Mouse (Mus musculus): Measurements from ENCODE around the gene Tada3. TPM values are rescaled to one million over a fixed set of nuclear protein-coding genes. Genes with fewer than 3 reads are reported as not detected.

Tada3 gene
- total RNA-seq, 2 experiments from 2014 or later, result 51.0 to 58.4 TPM

DNA sequence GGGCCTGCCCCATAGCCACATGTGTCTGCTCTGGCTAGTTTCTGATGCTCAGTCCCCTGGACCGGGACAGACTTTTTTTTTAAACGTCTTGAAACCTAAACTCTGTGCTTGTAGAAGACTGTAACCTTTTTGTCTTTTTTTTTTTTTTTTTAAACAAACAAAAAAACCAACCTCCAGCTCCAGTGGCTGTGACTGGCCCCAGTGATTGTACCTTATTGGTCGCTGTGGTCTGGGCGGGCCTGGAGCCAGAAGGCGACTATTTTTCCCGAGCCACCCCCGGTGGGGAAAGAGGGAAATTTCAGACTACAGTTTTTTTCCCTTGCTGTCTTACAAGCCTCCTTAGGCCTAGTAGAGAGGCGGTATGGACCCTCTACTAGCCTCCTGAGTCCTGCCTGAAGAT, 11.3 kb upstream of the Tada3 start, which contains the start of gene Ttll3:
TSS of gene Ttll3 (plus strand) at position 301 of the 400 bp plus-strand sequence.
- DNase-seq (ENCODE audit: low spot score in 2 of 2), result no peak

DNA sequence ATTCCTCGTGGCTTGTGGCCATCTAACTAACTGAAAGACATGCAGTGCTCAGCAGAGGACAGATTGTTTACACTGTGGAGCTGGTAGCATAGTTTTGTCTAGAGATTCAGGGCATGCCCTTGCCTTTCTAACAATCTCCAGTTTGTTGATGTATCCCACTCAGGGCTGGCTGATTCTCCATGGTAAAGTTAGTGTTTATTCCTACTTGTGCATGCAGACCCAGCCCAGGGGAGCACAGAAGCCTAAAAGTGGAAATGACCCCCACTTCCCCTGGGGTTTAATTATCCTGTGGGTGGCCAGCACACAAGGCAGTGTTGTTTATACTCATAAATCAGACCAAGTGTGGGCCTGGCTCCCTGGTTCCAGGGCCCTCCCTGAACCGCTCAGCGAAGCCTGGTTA, 8.3 kb upstream of the Tada3 start:
- no peak for DNase-seq (ENCODE audit: low spot score in 2 of 2)

DNA sequence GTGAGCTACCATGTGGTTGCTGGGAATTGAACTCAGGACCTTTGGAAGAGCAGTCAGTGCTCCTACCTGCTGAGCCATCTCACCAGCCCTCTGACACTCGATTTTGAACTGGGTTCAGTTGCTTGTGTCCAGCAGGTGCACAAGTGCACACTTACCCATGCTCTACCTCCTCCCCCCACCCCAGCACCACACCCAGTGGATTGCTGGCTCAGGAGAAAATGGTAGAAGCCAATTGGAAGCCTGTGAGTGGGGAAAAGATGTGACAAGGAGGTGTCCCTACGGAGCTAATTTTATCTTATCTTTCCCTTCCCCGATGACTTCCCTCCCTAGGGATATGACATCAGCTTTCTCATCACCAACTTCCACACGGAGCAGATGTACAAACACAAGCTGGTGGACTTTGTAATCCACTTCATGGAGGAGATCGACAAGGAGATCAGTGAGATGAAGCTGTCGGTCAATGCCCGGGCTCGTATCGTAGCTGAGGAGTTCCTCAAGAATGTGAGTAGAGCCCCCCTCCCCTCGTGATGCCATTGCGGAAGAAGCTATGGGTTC, 7.6 kb upstream of the Tada3 start:
- DNase-seq (ENCODE audit: low spot score in 2 of 2), result no peak

DNA sequence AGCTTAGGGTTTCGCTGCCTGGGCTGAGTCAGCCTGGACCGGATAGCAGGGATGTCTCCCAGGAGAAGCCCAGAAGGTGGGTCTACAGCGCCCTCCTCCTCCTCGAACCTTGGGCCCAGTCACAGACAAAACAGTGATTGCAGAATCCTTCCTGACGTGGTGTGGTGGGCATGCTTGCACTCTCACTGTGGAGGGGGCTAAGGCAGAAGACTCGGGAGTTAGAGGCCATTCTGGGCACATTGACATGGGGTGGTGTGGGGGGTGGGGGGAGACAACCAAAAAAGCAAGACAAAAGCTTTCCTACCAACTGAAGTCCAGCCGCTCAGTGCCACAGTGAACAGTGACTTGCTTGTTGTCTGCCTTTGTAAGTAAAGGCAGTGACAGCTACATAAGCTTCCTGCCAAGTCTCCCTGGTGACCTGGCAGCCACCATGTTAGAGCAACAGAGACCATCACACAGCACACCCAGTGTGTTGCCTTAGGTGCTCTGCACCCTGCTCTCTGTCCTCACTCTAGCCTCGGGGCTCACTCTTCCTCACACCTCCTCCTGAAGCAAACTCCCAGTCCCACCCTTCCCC, 6.8 kb upstream of the Tada3 start:
- DNase-seq (ENCODE audit: low spot score in 2 of 2), result peak; percentile 45 to 53

- DNase-seq (ENCODE audit: low spot score in 2 of 2), result no peak
Observed at GRCm38 (mm10) chr6:113380480-113380879, 2.8 kb upstream of the Tada3 start.

DNA sequence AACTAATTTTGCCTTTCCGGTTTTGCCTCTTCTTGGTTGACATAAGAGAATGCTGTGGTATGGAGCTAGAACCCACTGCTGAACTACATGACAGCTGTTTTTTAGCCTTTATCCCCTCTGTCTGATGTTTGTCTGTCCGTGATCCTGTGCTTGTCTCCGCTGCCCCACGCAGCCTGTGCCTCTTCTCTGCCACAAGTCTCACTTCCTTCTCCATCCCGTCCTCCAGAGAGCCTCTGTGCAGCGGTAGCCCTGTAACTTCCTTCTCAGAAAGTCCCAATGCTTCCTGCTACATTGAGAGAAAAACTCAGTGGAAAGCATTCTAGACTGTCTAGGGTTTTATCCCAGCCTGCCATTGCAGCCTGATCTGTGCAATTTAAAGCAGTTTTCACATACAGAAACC, 1.6 kb upstream of the Tada3 start:
- DNase-seq (ENCODE audit: low spot score in 2 of 2), result no peak

- DNase-seq (ENCODE audit: low spot score in 2 of 2), result no peak
Observed at GRCm38 (mm10) chr6:113377172-113377495, 549 bp downstream of the Tada3 start.

DNA sequence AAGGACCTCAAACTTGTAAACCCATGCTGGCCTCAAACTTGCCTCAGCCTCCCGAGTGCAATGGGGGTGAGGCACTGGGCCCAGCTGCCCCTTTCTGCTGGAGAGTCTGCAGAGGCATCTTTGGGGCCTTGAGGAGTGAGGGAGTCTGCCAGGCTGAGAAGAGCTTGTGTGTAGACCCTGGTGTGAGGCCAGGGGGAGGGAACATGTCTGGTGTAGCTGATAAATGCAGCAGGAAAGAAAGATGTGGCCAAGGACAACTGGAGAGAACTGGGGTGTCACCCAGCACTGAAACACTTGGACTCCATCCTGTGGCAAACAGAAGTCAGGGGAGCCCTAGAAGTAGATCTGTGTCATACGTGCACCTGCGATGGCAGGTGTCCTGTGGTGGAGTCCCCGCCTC, 4.2 kb downstream of the Tada3 start:
- no peak for DNase-seq (ENCODE audit: low spot score in 2 of 2)

DNA sequence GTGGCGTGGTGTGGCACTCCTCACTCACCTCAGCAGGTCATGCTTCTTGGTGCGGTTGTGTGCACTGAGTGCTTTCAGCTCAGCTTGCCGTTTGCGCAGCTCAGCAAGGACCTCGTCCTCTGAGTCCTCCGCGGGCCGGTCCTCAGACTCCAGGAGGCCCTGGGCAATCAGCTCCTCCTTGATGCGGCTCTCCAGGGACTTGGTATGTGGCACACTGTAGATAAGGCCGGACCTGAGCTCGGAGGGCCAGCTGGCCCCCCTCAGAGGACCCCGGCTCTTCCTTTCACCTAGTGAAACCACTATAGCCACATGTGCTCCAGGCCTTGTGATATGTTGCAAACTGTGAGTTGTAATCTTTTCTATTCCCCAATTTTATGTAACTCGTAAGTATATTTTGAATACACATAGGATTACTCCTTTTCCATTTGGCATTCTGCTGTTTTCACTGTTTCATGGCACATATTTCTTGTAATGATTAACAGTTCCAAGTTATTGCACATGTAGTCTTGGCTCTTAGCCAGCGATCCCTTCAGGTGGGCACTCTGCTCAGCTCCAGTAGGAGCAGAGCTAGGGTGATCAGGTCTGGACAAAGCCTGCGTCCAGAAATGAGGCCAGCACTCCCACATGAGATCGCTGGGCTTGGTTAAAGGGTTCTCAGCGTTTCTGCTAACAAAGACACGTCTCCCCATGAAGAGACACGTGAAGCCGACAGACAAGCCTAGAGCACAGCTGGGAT, 7.3 kb downstream of the Tada3 start:
- no peak for DNase-seq (ENCODE audit: low spot score in 2 of 2)

- no peak for DNase-seq (ENCODE audit: low spot score in 2 of 2)
Observed at GRCm38 (mm10) chr6:113368577-113368976, 9.1 kb downstream of the Tada3 start.

DNA sequence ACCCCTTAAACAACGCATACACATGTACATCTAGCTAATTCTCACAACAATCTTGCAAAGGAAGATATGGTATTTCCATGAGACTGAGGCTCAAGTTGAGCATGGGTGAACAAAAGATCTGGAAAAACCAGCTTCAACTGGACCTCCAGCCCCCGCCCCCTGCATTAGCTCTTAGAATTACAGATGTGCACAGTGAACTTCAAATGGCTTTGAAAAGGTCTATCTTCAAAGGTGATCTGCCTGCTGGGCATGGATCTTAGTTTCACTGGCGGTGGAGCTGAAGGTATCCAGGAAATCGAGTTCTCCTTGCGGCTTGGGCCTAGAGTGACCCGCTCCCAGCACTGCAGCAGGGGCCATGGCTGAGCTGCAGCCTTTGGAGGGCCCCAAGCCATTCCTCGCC, 9.6 kb downstream of the Tada3 start:
- no peak for DNase-seq (ENCODE audit: low spot score in 2 of 2)

- DNase-seq (ENCODE audit: low spot score in 2 of 2), result no peak
Observed at GRCm38 (mm10) chr6:113367574-113367973, 10.1 kb downstream of the Tada3 start.

DNA sequence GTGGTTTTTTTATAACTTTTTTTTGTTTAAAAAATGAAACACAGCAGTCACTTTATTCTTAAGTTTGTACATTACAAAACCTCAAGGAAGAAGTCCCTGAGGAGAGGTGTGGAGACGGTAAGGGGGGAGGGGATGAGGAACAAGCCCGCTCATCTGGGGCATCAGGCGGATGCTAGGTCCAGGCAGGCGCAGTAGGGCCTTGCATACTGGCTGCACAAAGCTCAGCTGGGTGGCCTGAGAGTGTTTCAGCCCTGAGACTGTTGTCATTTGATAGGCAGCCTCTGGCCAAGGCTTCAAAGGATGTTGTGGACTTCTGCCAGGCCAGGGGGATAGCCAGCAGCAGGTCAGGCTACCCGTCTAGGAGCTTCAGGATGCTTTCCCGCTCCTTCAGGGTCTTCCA, 11.0 kb downstream of the Tada3 start:
- no peak for DNase-seq (ENCODE audit: low spot score in 2 of 2)

DNA sequence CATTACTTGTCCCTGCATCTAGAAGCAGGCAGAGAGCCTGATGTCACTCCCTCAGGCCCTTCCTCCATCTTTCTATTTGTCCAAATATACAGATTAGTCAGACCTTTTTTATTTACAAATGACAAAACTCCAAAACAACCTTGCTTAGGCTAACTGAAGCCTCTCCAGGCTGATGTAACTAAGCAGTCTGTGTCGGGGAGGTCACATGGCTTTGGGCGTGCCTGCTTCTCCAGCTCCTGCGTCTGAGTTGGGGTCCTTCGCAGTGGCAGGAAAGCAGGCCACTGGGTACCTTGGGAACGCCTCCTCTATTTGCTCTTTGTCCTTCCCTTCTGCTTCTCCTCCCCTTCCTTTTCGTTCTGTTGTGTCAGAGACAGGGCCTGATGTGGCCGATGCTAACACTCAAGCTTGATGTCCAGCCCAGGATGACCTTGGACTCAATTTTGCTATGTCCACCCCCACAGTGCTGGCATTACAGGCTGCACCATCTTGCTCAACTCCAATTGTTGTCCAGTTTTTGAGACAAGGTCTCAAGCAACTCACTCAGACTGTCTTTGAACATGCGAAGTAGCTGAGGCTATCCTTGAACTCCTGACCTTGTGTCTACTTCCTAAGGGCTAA, 13.1 kb downstream of the Tada3 start:
- DNase-seq (ENCODE audit: low spot score in 2 of 2), result no peak

GRCm38 (mm10) chr6:113362241-113362640, 15.4 kb downstream of the Tada3 start:
- no peak for DNase-seq (ENCODE audit: low spot score in 2 of 2)

DNA sequence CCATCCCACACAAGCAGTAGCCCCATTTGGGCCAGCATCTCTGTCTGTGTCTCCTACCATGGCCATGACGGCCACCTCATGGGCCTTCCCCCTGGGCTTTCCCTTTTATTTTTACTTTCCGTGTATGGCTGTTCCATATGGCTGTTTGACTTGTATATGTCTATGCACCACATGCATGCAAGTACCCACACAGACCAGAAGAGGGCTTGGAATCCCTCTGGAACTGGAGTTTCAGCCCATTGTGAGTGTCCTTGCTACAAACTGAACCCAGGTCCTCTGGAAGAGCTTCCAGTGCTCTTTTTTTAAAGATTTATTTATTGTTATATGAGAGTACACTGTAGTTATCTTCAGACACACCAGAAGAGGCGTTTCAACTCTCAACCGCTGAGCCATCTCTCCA, 16.2 kb downstream of the Tada3 start:
- DNase-seq (ENCODE audit: low spot score in 2 of 2), result no peak

DNA sequence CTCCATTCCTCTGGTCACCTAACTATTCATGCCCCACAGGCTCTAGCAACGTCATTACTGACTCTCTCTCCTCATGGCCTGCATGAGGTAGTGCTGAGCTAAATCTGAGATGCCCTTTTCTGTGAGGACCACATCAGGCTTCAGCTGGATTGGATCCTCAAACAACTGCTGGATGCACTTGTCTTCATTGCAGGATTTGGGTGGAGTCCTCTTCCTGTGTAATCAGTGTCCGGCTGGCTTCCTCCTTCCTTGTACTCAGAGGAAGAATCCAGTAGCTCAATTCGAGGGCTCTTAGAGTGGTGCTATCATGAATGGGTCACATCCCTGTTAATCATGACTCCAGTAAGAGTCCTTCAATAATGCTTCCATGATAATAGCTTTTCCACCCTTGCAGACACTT, 24.0 kb downstream of the Tada3 start:
- no peak for DNase-seq (ENCODE audit: low spot score in 2 of 2)

DNA sequence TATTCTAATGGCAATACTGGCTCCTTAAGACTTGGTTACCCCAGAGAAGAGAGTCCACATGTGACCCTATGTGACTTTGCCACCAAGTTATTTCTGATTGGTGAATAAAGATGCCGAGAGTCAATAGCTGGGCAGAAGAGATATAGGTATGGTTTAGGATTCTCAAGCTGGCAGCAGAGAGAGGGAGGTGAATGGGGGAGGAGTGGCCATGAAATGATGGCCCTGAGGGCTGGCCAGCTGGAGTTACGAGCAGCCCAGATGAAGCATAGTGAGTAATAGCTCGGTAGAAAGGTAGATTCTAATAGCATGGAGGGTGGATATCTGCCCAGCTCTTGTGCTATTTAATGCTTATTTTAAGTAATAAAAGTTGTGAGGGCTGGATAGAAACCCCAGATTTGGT, 24.9 kb downstream of the Tada3 start:
- no peak for DNase-seq (ENCODE audit: low spot score in 2 of 2)

DNA sequence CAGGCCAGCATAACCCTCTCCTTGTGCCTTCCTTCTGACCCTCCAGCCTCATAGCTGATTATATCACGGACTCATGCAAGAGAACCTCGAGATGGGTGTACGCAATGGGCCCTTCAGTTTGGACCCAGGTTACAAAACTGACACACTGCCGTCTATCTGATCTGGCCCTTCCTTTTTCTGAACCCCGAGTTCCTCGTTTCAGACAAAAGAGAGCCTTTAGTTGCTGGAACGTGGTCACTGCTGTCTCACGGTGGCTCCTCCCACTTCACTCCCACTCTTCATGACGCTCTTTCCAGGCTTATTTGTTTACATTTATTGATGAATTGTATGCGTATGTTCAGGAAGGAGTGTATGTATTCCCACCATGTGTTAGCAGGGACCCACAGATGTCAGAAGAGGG, 26.0 kb downstream of the Tada3 start:
- no peak for DNase-seq (ENCODE audit: low spot score in 2 of 2)

DNA sequence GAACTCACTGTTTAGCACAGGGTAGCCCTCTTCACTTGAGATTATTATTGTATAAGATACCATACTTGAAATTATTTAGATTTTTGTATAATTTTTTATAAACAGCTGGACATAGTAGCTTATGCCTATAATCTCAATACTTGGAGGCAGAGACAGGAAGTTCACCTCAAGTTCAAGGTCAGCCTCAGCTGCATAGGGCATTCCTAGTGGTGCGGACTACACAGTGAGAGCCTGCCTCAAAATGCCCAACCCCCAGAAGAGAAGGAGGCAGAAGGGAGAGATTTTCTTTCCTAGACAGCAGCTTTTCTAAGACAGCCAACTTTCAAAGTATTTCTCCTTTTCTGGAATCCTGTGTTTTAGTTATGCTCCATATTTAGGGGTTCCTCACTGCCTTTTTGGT, 26.5 kb downstream of the Tada3 start:
- DNase-seq (ENCODE audit: low spot score in 2 of 2), result no peak

DNA sequence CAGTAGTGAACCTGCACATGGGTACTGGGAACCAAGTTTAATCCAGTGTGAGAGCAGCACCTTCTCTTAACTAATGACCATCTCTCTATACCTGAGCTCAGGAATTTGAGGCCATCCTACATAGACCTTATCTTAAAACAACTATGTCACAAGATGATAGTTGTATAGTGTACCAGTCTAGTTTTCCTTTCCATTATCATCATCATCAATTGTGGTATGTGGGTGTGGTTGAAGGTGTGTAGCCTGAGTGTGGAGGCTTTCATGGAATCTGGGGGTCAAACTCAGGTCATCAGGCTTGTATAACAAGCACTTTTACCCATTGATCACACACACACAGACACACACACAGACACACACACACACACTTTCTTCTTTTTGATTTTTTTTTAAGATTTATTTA, 27.1 kb downstream of the Tada3 start:
- DNase-seq (ENCODE audit: low spot score in 2 of 2), result no peak

GRCm38 (mm10) chr6:113346897-113347296, 30.8 kb downstream of the Tada3 start:
- DNase-seq (ENCODE audit: low spot score in 2 of 2), result no peak

GRCm38 (mm10) chr6:113344321-113344720, 33.4 kb downstream of the Tada3 start:
- DNase-seq (ENCODE audit: low spot score in 2 of 2), result peak; percentile 38 to 47

All from layer of hippocampus, postnatal 10 days (tissue).